ENCODE assay signal across 24 mouse cellular contexts in genomic region chr7:110709606-110710005, GRCm38 (mm10). TPM values are rescaled to one million over a fixed set of nuclear protein-coding genes. Genes with fewer than 3 reads are reported as not detected.
DNase-seq lines count a peak whose midpoint lies in the region; ATAC-seq and TF ChIP-seq lines count a peak whose summit lies in the region.
"Had no signal": no experiment of that assay in that cellular context is flagged by ENCODE, and none has a peak within 500 bp of the region (broad histone marks: within the 10 kb centered on the region; RNA-seq: fewer than 3 reads in every experiment).

No protein-coding gene starts in this region.

- ATAC-seq in heart, embryonic 15.5 days (replicated peaks; ENCODE audit: insufficient number of reproducible peaks, insufficient read depth, low FRiP score, low read depth), result no peak
- ATAC-seq: forebrain, embryonic 16.5 days; liver, embryonic 12.5 days; liver, postnatal 0 days; midbrain, embryonic 13.5 days had no signal

- H3K9me3 ChIP-seq in heart, embryonic 15.5 days (replicated peaks), result no peaks in the 10 kb centered on the region
- H3K9me3 ChIP-seq: embryonic facial prominence, embryonic 12.5 days; liver, embryonic 12.5 days; neural tube, embryonic 13.5 days had no signal

- peak; percentile 27 for DNase-seq in gastrocnemius, adult 18-20 months (ENCODE audit: low spot score)
- DNase-seq in gastrocnemius, postnatal 10 days, result no peak
- no peak for DNase-seq in heart, postnatal 25 days (ENCODE audit: low spot score)
- DNase-seq in CD4-positive helper T cell, adult 2 months (ENCODE audit: low read depth, low spot score), result peak; percentile 13
- no peak for DNase-seq in left cerebral cortex, adult 2 months (ENCODE audit: extremely low spot score in 1 of 2, low spot score in 2 of 2)
- DNase-seq: adrenal gland, postnatal 14 days; cerebellum, adult 11-12 months; cerebellum, adult 9-11 months; embryo, embryonic 11 days; gastrocnemius, postnatal 25 days; kidney, adult 18-20 months; left cerebral cortex, postnatal 4 days; liver, postnatal 0 days; lung, postnatal 4 days had no signal

- H3K9ac ChIP-seq in heart, embryonic 15.5 days, result no peak overlapping the region
- H3K9ac ChIP-seq: embryonic facial prominence, embryonic 12.5 days; hindbrain, embryonic 14.5 days; kidney, embryonic 15.5 days; liver, embryonic 12.5 days; liver, postnatal 0 days; midbrain, embryonic 13.5 days; neural tube, embryonic 13.5 days had no signal

- no peaks in the 10 kb centered on the region for H3K36me3 ChIP-seq in heart, embryonic 15.5 days
- no peaks in the 10 kb centered on the region for H3K36me3 ChIP-seq in macrophage (ENCODE audit: inconsistent target)
- H3K36me3 ChIP-seq: embryonic facial prominence, embryonic 12.5 days; kidney, embryonic 15.5 days; liver, embryonic 12.5 days; midbrain, embryonic 13.5 days; neural tube, embryonic 13.5 days had no signal

- TF ChIP-seq CTCF in left cerebral cortex, adult 2 months (IDR thresholded peaks at IDR 0.05), result no peak

- peaks cover 27% of the 10 kb centered on the region for H3K4me1 ChIP-seq in heart, embryonic 15.5 days (replicated peaks)
- H3K4me1 ChIP-seq: embryonic facial prominence, embryonic 12.5 days; midbrain, embryonic 13.5 days; neural tube, embryonic 13.5 days had no signal

- no peaks in the 10 kb centered on the region for H3K27me3 ChIP-seq in heart, embryonic 15.5 days
- H3K27me3 ChIP-seq: embryonic facial prominence, embryonic 12.5 days; kidney, embryonic 15.5 days; midbrain, embryonic 13.5 days; neural tube, embryonic 13.5 days had no signal

- 46% methylated on average over 6 of the region's 6 CpGs for WGBS in heart, embryonic 15.5 days
- WGBS in macrophage (ENCODE audit: missing documents), result 89% methylated on average over 6 of the region's 6 CpGs

- no peak overlapping the region for H3K4me2 ChIP-seq in heart, embryonic 15.5 days
- H3K4me2 ChIP-seq: embryonic facial prominence, embryonic 12.5 days; hindbrain, embryonic 14.5 days; kidney, embryonic 15.5 days; liver, embryonic 12.5 days; midbrain, embryonic 13.5 days; neural tube, embryonic 13.5 days had no signal

- intact Hi-C loops in heart, postnatal 25 days (cut with DNase I), result no loop called here
- intact Hi-C loops in left cerebral cortex, adult 2 months (cut with DNase I), result loop anchor here (10.0 kb wide), 1 partner anchor 165 kb away; no protein-coding TSS in a partner anchor

- H3K27ac ChIP-seq in heart, embryonic 15.5 days, result 0 out of 2 replicates have a peak overlapping the region, but pooled peaks have one; percentile 7
- peak overlapping the region; percentile 71; the same call in 1 of the 2 replicates for H3K27ac ChIP-seq in macrophage
- no peak overlapping the region for H3K27ac ChIP-seq in left cerebral cortex, adult 2 months
- H3K27ac ChIP-seq: embryonic facial prominence, embryonic 12.5 days; hindbrain, embryonic 14.5 days; kidney, embryonic 15.5 days; layer of hippocampus, adult 2 months; liver, embryonic 12.5 days; midbrain, embryonic 13.5 days; neural tube, embryonic 13.5 days had no signal

- H3K79me2 ChIP-seq in macrophage (ENCODE audit: inconsistent target), result no peaks in the 10 kb centered on the region

- no peak overlapping the region for H3K4me3 ChIP-seq in heart, embryonic 15.5 days
- H3K4me3 ChIP-seq in macrophage (ENCODE audit: inconsistent target), result no peak overlapping the region
- H3K4me3 ChIP-seq in left cerebral cortex, adult 2 months, result no peak overlapping the region
- H3K4me3 ChIP-seq: embryonic facial prominence, embryonic 12.5 days; kidney, embryonic 15.5 days; layer of hippocampus, adult 2 months; liver, embryonic 12.5 days; midbrain, embryonic 13.5 days; neural tube, embryonic 13.5 days had no signal

RNA-seq across cellular contexts. Expression of gene Ampd3, which starts 58.4 kb away (rescaled TPM):
- 10 to 100 TPM; 10.8 to 15.2 TPM for total RNA-seq in gastrocnemius, adult 18-20 months (2021)
- 1 to 10 TPM; 4.8 to 7.2 TPM for total RNA-seq in gastrocnemius, postnatal 10 days (2021)
- 8.0 and 9.3 TPM in 2 replicates for polyA plus RNA-seq in heart, embryonic 15.5 days (2015; fragmentation: Nextera tagmentation; extraction: Ambion mirVana)
- total RNA-seq in heart, postnatal 25 days (2021), result 10 to 100 TPM; 46.0 to 46.2 TPM
- total RNA-seq in macrophage (2018; cell fraction: chromatin; rRNA removed), result 100 to 1,000 TPM in 16 of 26 experiments, 10 to 100 TPM in 10; 73.4 to 834 (median 156) TPM
- total RNA-seq in macrophage (2018; cell fraction: cytosol; rRNA removed), result 100 to 1,000 TPM in 4 of 26 experiments, 10 to 100 TPM in 22; 22.3 to 172 (median 30.3) TPM
- 100 to 1,000 TPM in 15 of 26 experiments, 10 to 100 TPM in 11; 35.2 to 511 (median 111) TPM for total RNA-seq in macrophage (2018; cell fraction: nucleus; rRNA removed)
- polyA plus RNA-seq in macrophage (2018), result 28.1 to 43.7 TPM (median 33.5 TPM) in 3 replicates
- total RNA-seq in left cerebral cortex, adult 2 months (2021), result 10 to 100 TPM; 24.4 to 25.3 TPM

Comparison
In these comparisons a context has a peak if more than half of its experiments do, and no peak if none do; other contexts are left out.
1. DNase-seq: peak in gastrocnemius, adult 18-20 months (single experiment) and CD4-positive helper T cell, adult 2 months (single experiment); none in gastrocnemius, postnatal 10 days (single experiment), heart, postnatal 25 days (single experiment) and left cerebral cortex, adult 2 months (0 of 2).